Mouse (Mus musculus) embryonic fibroblast, embryonic 13.5 days (primary cell): ENCODE results near the gene Nav2.

ENCODE experiments used
- CTCF ChIP-seq: IDR thresholded peaks from 2 replicates; pipeline ENCODE4 v1.5.1; 2011; ENCODE audit warnings: mild to moderate bottlenecking, control low read depth, low read length, moderate library complexity, borderline replicate concordance; ENCODE audit not compliant: insufficient read depth
- POLR2A ChIP-seq: IDR thresholded peaks from 2 replicates; pipeline ENCODE4 v1.6.1; 2011; ENCODE audit warnings: low read depth, mild to moderate bottlenecking, control low read depth, low read length, moderate library complexity

GRCm38 (mm10) chr7:49120488-49120864 is 212.0 kb downstream of the Nav2 start:
- TF ChIP-seq CTCF, result no peak
- TF ChIP-seq POLR2A, result no peak
